ENCODE assay signal across 8 mouse cellular contexts in genomic region chr13:94057036-94057562, GRCm38 (mm10). TPM values are rescaled to one million over a fixed set of nuclear protein-coding genes. Genes with fewer than 3 reads are reported as not detected.
A peak's percentile ranks its signal among the peaks of the same experiment; 100 is the strongest.
DNase-seq lines count a peak whose midpoint lies in the region; ATAC-seq lines count a peak whose summit lies in the region.

No protein-coding gene starts in this region.

- WGBS in heart, embryonic 15.5 days: 4% methylated on average over 17 of the region's 17 CpGs
- WGBS in midbrain, embryonic 11.5 days: under 1% methylated on average over 17 of the region's 17 CpGs

- no peaks in the 10 kb centered on the region for H3K36me3 ChIP-seq in heart, embryonic 15.5 days
- H3K36me3 ChIP-seq in midbrain, embryonic 11.5 days (ENCODE audit: control insufficient read depth, insufficient read depth, low read length): no peaks in the 10 kb centered on the region

- peak overlapping the region; percentile 95 for H3K4me2 ChIP-seq in heart, embryonic 15.5 days
- H3K4me2 ChIP-seq in midbrain, embryonic 11.5 days: peak overlapping the region; percentile 99

- peaks cover 15% of the 10 kb centered on the region for H3K4me1 ChIP-seq in heart, embryonic 15.5 days (replicated peaks)
- peaks cover 3% of the 10 kb centered on the region; the same call in 1 of the 2 replicates for H3K4me1 ChIP-seq in midbrain, embryonic 11.5 days (ENCODE audit: control insufficient read depth, insufficient read depth, low read length)

- H3K27me3 ChIP-seq in heart, embryonic 15.5 days: no peaks in the 10 kb centered on the region
- H3K27me3 ChIP-seq in midbrain, embryonic 11.5 days (ENCODE audit: control insufficient read depth, insufficient read depth, low read length): peaks cover 15% of the 10 kb centered on the region; the same call in 1 of the 2 replicates

- peak overlapping the region; percentile 88 for H3K9ac ChIP-seq in heart, embryonic 15.5 days
- H3K9ac ChIP-seq in midbrain, embryonic 11.5 days (ENCODE audit: low read length): peak overlapping the region; percentile 86

- H3K9me3 ChIP-seq in heart, embryonic 15.5 days (replicated peaks): no peaks in the 10 kb centered on the region
- H3K9me3 ChIP-seq in midbrain, embryonic 11.5 days (ENCODE audit: control insufficient read depth, low read length): no peaks in the 10 kb centered on the region

- H3K27ac ChIP-seq in heart, embryonic 15.5 days: peak overlapping the region; percentile 84
- H3K27ac ChIP-seq in midbrain, embryonic 11.5 days (ENCODE audit: low read depth, low read length): no peak overlapping the region

- intact Hi-C loops in heart, postnatal 14 days (cut with DNase I): loop anchor here (5.0 kb wide), 3 partner anchors 70 to 265 kb away; no protein-coding TSS in a partner anchor

- H3K4me3 ChIP-seq in heart, embryonic 15.5 days: peak overlapping the region; percentile 85
- H3K4me3 ChIP-seq in midbrain, embryonic 11.5 days (ENCODE audit: low read depth, low read length): peak overlapping the region; percentile 71

- ATAC-seq in heart, embryonic 15.5 days (replicated peaks; ENCODE audit: insufficient number of reproducible peaks, insufficient read depth, low FRiP score, low read depth): no peak; the same call in 1 of the 2 replicates
- peak; percentile 29 for ATAC-seq in granulocyte monocyte progenitor cell, adult 5-6 weeks (replicated peaks; ENCODE audit: poor library complexity, severe bottlenecking)
- ATAC-seq in midbrain, embryonic 11.5 days (ENCODE audit: low FRiP score): peak; percentile 43

- no peak for DNase-seq in heart, postnatal 14 days
- DNase-seq in T-cell, adult 2 months (ENCODE audit: low spot score): peak; percentile 2
- peak; percentile 96 for DNase-seq in midbrain, embryonic 11.5 days (ENCODE audit: low spot score, missing footprints)
- no peak for DNase-seq in layer of hippocampus, postnatal 36 days
- DNase-seq in c-Kit-positive CD71-positive TER-119-positive erythroid progenitor cells, embryonic 14.5 days (ENCODE audit: low spot score): no peak
- DNase-seq in layer of hippocampus, postnatal 14 days (ENCODE audit: low spot score in 2 of 2): no peak

RNA-seq across cellular contexts. Expression of gene Lhfpl2, which starts 0.5 kb away (rescaled TPM):
- polyA plus RNA-seq in heart, embryonic 15.5 days (2015; fragmentation: Nextera tagmentation; extraction: Ambion mirVana): 24.9 and 33.7 TPM in 2 replicates
- total RNA-seq in heart, postnatal 14 days (2021): 10 to 100 TPM; 12.1 to 14.4 TPM
- total RNA-seq in granulocyte monocyte progenitor cell, adult 5-6 weeks (2014; fragmentation: Nextera tagmentation): 14.6 and 25.1 TPM in 2 replicates
- 11.2 and 14.2 TPM in 2 replicates for total RNA-seq in granulocyte monocyte progenitor cell, adult 5-6 weeks (2017)
- polyA plus RNA-seq in midbrain, embryonic 11.5 days (2014; fragmentation: Nextera tagmentation; extraction: Ambion mirVana): 17.0 and 17.3 TPM in 2 replicates
- total RNA-seq in layer of hippocampus, postnatal 36 days (2021): 10 to 100 TPM; 30.3 to 30.4 TPM
- total RNA-seq in layer of hippocampus, postnatal 14 days (2021): 10 to 100 TPM; 35.5 to 40.1 TPM

Comparison
In these comparisons a context has a peak if more than half of its experiments do, and no peak if none do; other contexts are left out.
1. DNase-seq: peak in T-cell, adult 2 months (single experiment) and midbrain, embryonic 11.5 days (single experiment); none in heart, postnatal 14 days (0 of 2), layer of hippocampus, postnatal 36 days (0 of 2), c-Kit-positive CD71-positive TER-119-positive erythroid progenitor cells, embryonic 14.5 days (single experiment) and layer of hippocampus, postnatal 14 days (0 of 2).